Mouse (Mus musculus): Measurements from ENCODE around the gene Stard8.
"Not testable (repeated sequence)": the region's sequence is repeated elsewhere in the genome, so short reads cannot be mapped to it uniquely, and the experiment has no call there.

DNA sequence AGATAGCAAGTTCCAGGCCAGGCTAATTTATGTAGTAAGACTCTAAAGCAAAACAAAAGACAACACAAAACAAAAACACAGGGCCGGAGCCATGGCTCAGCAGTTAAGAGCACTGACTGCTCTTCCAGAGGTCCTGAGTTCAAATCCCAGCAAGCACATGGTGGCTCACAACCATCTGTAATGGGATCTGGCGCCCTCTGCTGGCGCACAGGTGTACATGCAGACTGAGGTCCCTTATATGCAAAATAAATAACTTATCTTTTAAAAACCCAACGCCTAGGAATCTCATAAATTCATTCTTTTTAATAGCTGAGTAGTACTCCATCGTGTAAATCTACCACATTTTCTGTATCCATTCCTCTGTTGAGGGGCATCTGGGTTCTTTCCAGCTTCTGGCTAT, 16.4 kb upstream of the Stard8 start:
- peak; percentile 36; the same call in 1 of the 2 replicates for TF ChIP-seq CTCF (IDR thresholded peaks at IDR 0.05; ENCODE audit: borderline replicate concordance, extremely low read depth, insufficient read depth, insufficient read length)
- TF ChIP-seq POLR2A (IDR thresholded peaks at IDR 0.05; ENCODE audit: borderline replicate concordance, extremely low read depth, insufficient read depth, insufficient read length, poor library complexity, severe bottlenecking) = not testable (repeated sequence)
